Mouse (Mus musculus) midbrain, embryonic 14.5 days (tissue): ENCODE measurements at regions not wholly inside any gene's neighbourhood (a gene's known extent, or its start where the extent isn't known, plus 50 kb on each side); places are given as distances from the start of the nearest gene placed in this dataset.

Experiments
- ATAC-seq: fragments of 200-750 bp; cut with Nextera tagmentation; 2 replicates; pipeline ENCODE4 v1.8.0; 2017; ENCODE audit warnings: moderate number of reproducible peaks, moderate library complexity; ENCODE audit not compliant: low FRiP score, low TSS enrichment
- DNase-seq: peaks from one replicate; pipeline ENCODE4 v3.0.0-alpha.2; 2015
- H3K27ac ChIP-seq: fragments of 300-500 bp; sonication (generic); replicated peaks from 2 replicates; pipeline ENCODE4 v1.5.1; 2014; ENCODE audit warnings: mild to moderate bottlenecking, low read depth, low read length, moderate library complexity
- H3K27me3 ChIP-seq: fragments of 300-500 bp; sonication (generic); 2 replicates; pipeline ENCODE4 v1.6.1; 2014; ENCODE audit warnings: low read length, control low read depth, mixed read lengths; ENCODE audit not compliant: control insufficient read depth, insufficient read depth
- H3K36me3 ChIP-seq: fragments of 300-500 bp; sonication (generic); 2 replicates; pipeline ENCODE4 v1.6.1; 2014; ENCODE audit warnings: low read length, control low read depth; ENCODE audit not compliant: control insufficient read depth, insufficient read depth
- H3K4me1 ChIP-seq: fragments of 300-500 bp; sonication (generic); 2 replicates; pipeline ENCODE4 v1.6.1; 2014; ENCODE audit warnings: mild to moderate bottlenecking, antibody characterized with exemption, low read length, control low read depth; ENCODE audit not compliant: control insufficient read depth, insufficient read depth
- H3K4me2 ChIP-seq: fragments of 300-500 bp; sonication (generic); 2 replicates; pipeline ENCODE4 v1.6.1; 2014; ENCODE audit warnings: mild to moderate bottlenecking, low read length, moderate library complexity
- H3K4me3 ChIP-seq: fragments of 300-500 bp; sonication (generic); replicated peaks from 2 replicates; pipeline ENCODE4 v1.5.1; 2014; ENCODE audit warnings: low read depth, low read length
- H3K9ac ChIP-seq: fragments of 300-500 bp; sonication (generic); replicated peaks from 2 replicates; pipeline ENCODE4 v1.6.1; 2014; ENCODE audit warnings: mild to moderate bottlenecking, low read length, moderate library complexity
- H3K9me3 ChIP-seq: fragments of 300-500 bp; sonication (generic); 2 replicates; pipeline ENCODE4 v1.6.1; 2016; ENCODE audit warnings: low read length, control low read depth, mixed read lengths; ENCODE audit not compliant: control insufficient read depth
- WGBS: fragments of 180-500 bp; shearing (Covaris S2); extraction: QIAGEN DNeasy Blood & Tissue Kit; methylation state at CpG from one replicate; pipeline ENCODE4 v1.1.7; 2014; 5-methylcytosine and 5-hydroxymethylcytosine counted together

GRCm38 (mm10) chr9:22989508-22989907 is 233.4 kb upstream of the Bmper start:
- Histone ChIP-seq H3K9me3 (no peaks in the 10 kb centered on the region), H3K9ac (no peak overlapping the region), H3K27me3 (no peaks in the 10 kb centered on the region), H3K27ac (no peak overlapping the region), H3K4me3 (no peak overlapping the region), H3K4me1 (no peaks in the 10 kb centered on the region), H3K36me3 (no peaks in the 10 kb centered on the region), H3K4me2 (no peak overlapping the region)
- 74% methylated on average over 6 of the region's 6 CpGs for WGBS
- DNase-seq (no peak), ATAC-seq (no peak)

- no peaks in the 10 kb centered on the region for H3K27me3 ChIP-seq
- no peak overlapping the region for H3K9ac ChIP-seq
- ATAC-seq (no peak), DNase-seq (no peak)
- H3K4me1 ChIP-seq = no peaks in the 10 kb centered on the region
- no peak overlapping the region for H3K27ac ChIP-seq
- H3K4me2 ChIP-seq = no peak overlapping the region
- no peaks in the 10 kb centered on the region for H3K36me3 ChIP-seq
- WGBS = 82% methylated on average over 5 of the region's 5 CpGs
- H3K4me3 ChIP-seq = no peak overlapping the region
- no peaks in the 10 kb centered on the region for H3K9me3 ChIP-seq
Measured at GRCm38 (mm10) chr9:22993531-22993930, 229.3 kb upstream of the Bmper start.

- no peaks in the 10 kb centered on the region for H3K27me3 ChIP-seq
Measured at GRCm38 (mm10) chr9:22995564-22995963, 227.3 kb upstream of the Bmper start.

GRCm38 (mm10) chr9:22998306-22998705 is 224.6 kb upstream of the Bmper start:
- Histone ChIP-seq H3K4me1 (no peaks in the 10 kb centered on the region), H3K9ac (no peak overlapping the region), H3K9me3 (no peaks in the 10 kb centered on the region), H3K36me3 (no peaks in the 10 kb centered on the region), H3K4me3 (no peak overlapping the region), H3K27me3 (no peaks in the 10 kb centered on the region), H3K4me2 (no peak overlapping the region), H3K27ac (no peak overlapping the region)
- DNase-seq (no peak), ATAC-seq (no peak)
- 83% methylated on average over 6 of the region's 6 CpGs for WGBS

More at GRCm38 (mm10) chr9:22995564-22995963, 227.3 kb upstream of the Bmper start:
- no peaks in the 10 kb centered on the region for H3K36me3 ChIP-seq
- WGBS = 79% methylated on average over 9 of the region's 9 CpGs
- ATAC-seq (no peak), DNase-seq (no peak)
- H3K9ac ChIP-seq = no peak overlapping the region
- no peak overlapping the region for H3K4me2 ChIP-seq
- no peaks in the 10 kb centered on the region for H3K9me3 ChIP-seq
- H3K4me1 ChIP-seq = no peaks in the 10 kb centered on the region
- H3K4me3 ChIP-seq = no peak overlapping the region
- H3K27ac ChIP-seq = no peak overlapping the region

- Histone ChIP-seq H3K27ac (no peak overlapping the region), H3K36me3 (no peaks in the 10 kb centered on the region), H3K4me3 (no peak overlapping the region), H3K9me3 (no peaks in the 10 kb centered on the region), H3K4me1 (peaks cover 2% of the 10 kb centered on the region; the same call in 1 of the 2 replicates), H3K27me3 (no peaks in the 10 kb centered on the region), H3K9ac (no peak overlapping the region), H3K4me2 (no peak overlapping the region)
- 82% methylated on average over 4 of the region's 4 CpGs for WGBS
- DNase-seq (no peak), ATAC-seq (no peak)
Measured at GRCm38 (mm10) chr9:22999181-22999580, 223.7 kb upstream of the Bmper start.

- 90% methylated on average over 3 of the region's 3 CpGs for WGBS
- Histone ChIP-seq H3K4me1 (peaks cover 12% of the 10 kb centered on the region; the same call in 1 of the 2 replicates), H3K9ac (no peak overlapping the region), H3K4me3 (no peak overlapping the region), H3K4me2 (no peak overlapping the region), H3K27ac (no peak overlapping the region), H3K36me3 (no peaks in the 10 kb centered on the region), H3K9me3 (no peaks in the 10 kb centered on the region), H3K27me3 (no peaks in the 10 kb centered on the region)
- DNase-seq = no peak
- no peak for ATAC-seq
Measured at GRCm38 (mm10) chr9:23000200-23000599, 222.7 kb upstream of the Bmper start.

GRCm38 (mm10) chr9:23003195-23004061 is 219.4 kb upstream of the Bmper start:
- H3K4me3 ChIP-seq = no peak overlapping the region
- DNase-seq = no peak
- ATAC-seq = no peak
- peaks cover 18% of the 10 kb centered on the region; the same call in 1 of the 2 replicates for H3K4me1 ChIP-seq
- no peaks in the 10 kb centered on the region for H3K9me3 ChIP-seq
- peaks cover 2% of the 10 kb centered on the region; the same call in 1 of the 2 replicates for H3K27me3 ChIP-seq
- WGBS = 68% methylated on average over 14 of the region's 14 CpGs
- H3K9ac ChIP-seq = no peak overlapping the region
- H3K4me2 ChIP-seq = no peak overlapping the region
- no peaks in the 10 kb centered on the region for H3K36me3 ChIP-seq
- H3K27ac ChIP-seq = no peak overlapping the region

GRCm38 (mm10) chr9:23005005-23005404 is 217.9 kb upstream of the Bmper start:
- peak; percentile 32 for DNase-seq

More at GRCm38 (mm10) chr9:23005005-23005404, 217.9 kb upstream of the Bmper start:
- 51% methylated on average over 7 of the region's 7 CpGs for WGBS
- Histone ChIP-seq H3K27me3 (peaks cover 4% of the 10 kb centered on the region), H3K4me3 (no peak overlapping the region), H3K27ac (no peak overlapping the region), H3K4me2 (no peak overlapping the region), H3K9ac (no peak overlapping the region), H3K36me3 (no peaks in the 10 kb centered on the region), H3K4me1 (peaks cover 27% of the 10 kb centered on the region), H3K9me3 (no peaks in the 10 kb centered on the region)
- no peak for ATAC-seq
